Mouse (Mus musculus) C2C12 (cell line): ENCODE measurements around the gene Magi1.

Experiments
- CTCF ChIP-seq: IDR thresholded peaks from one replicate; pipeline ENCODE4 v1.5.1; 2011; ENCODE audit not compliant: control insufficient read depth, insufficient read depth, insufficient read length
- MAX ChIP-seq: IDR thresholded peaks from one replicate; pipeline ENCODE4 v1.6.1; 2011; ENCODE audit warnings: mild to moderate bottlenecking, control low read depth

DNA sequence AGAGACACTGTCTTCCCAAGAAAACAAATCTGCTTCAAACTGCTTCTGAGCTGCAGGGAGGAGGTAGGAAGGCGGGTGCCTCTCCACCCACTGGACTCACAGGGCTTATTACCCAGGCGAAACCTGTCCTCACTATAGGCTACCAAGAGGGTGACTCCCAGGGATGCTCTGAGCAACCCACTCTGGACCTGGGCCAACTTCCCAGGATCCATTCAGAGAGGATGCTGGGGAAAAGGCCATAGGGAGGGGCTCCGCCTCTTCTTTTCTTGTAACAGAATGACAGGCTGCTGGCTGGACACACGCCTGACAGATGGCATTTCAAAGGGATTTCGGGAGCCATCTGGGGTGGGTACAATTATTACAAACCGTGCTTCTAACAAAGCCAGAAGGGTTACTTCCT, 463.8 kb downstream of the Magi1 start:
- no peak for TF ChIP-seq CTCF
- no peak for TF ChIP-seq MAX
